Mouse (Mus musculus) layer of hippocampus, adult 18-20 months (tissue): ENCODE measurements around the gene Adap1. TPM values are rescaled to one million over a fixed set of nuclear protein-coding genes. Genes with fewer than 3 reads are reported as not detected.

Experiments
- DNase-seq, 2 experiments: peaks; one replicate each; pipeline ENCODE4 v3.0.0; 2022; ENCODE audit warnings: low spot score in 2 of 2
- long read RNA-seq: library from polyadenylated mRNA; stranded (forward); transcript quantifications from one replicate; pipeline ENCODE4 v2.0.0, GENCODE M21; 2021
- total RNA-seq, 2 experiments: library from RNA; stranded (reverse); gene quantifications; 2 replicates each; pipeline ENCODE4 v1.2.3; 2021

The Adap1 gene
- total RNA-seq: 100 to 1,000 TPM; 164 to 166 TPM
- long read RNA-seq, transcript Adap1-201 (11 exons, 2,557 nt): major isoform, 282 of 360 reads
- long read RNA-seq, partial matches to known transcripts: 30 of 360 reads
- long read RNA-seq, other reads (novel, unspliced or antisense): 48 of 360 reads

- DNase-seq: peak in 1 of 2 experiments; percentile 77
These were observed at the start of gene Adap1 for GRCm38 (mm10) chr5:139325395-139325966. Gene Adap1, minus strand, starts transcription at chr5:139325622.

DNA sequence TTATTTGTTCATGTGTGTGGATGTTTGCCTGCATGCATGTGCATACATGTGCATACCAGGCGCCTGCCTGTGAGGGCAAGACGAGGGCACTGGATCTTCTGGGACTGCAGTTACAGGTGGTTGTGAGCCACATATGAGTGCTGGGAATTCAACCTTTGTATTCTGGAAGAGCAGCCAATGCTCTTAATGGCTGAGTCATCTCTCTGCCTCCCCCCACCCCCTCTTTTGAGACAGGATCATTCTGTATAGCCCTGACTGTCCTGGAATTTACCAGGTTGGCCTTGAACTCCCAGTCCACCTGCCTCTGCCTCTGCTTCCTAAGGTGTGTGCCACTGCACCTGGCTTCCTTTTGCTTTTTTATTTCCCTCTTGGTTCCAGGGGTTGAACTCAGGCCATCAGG lies 49.4 kb upstream of the Adap1 start:
- DNase-seq: no peak

- DNase-seq: no peak
These were observed 48.5 kb upstream of the Adap1 start for GRCm38 (mm10) chr5:139373889-139374444.

DNA sequence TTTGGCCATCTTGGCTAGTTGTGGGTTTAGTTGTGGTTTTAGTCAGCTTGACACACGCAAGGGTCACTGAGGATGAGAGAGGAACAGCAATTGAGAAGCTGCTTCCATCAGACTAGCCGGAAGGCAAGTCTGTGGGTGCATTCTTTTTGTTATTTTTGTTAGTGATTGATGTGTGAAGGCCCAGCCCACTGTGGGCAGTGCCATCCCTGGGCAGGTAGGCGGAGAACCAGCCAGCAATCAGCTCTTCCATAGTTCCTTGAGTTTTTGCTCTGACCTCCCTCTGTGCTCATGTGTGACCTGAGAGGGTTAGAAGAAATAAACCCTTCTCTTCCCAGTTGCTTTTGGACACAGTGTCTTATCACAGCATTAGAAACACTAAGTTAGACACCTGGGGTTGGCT lies 47.7 kb upstream of the Adap1 start:
- DNase-seq: no peak

- DNase-seq: peak; percentile 70 to 88
These were observed 46.4 kb upstream of the Adap1 start for GRCm38 (mm10) chr5:139371631-139372401.

- no peak for DNase-seq
These were observed 45.7 kb upstream of the Adap1 start for GRCm38 (mm10) chr5:139371118-139371517.

DNA sequence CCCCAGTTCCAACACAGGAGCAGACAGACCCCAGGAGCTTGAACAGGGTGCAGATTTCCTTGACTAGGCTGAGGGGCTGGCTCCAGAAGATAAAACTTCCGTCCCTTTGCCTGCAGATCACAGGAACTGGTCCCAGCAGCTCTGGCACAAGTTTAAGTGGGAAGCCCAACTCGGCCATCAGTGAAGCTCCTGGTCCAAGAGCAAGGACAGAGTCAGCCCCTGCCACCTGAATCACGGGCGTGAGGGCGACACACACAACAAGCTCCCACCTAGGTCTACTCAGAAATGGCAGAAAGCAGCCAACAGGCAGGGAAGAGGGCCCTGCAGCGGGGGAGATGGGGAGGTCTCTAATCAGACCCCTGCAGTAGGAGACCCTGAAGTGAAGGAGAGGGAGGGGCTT lies 44.9 kb upstream of the Adap1 start:
- DNase-seq: no peak

GRCm38 (mm10) chr5:139368638-139369320 lies 43.4 kb upstream of the Adap1 start:
- DNase-seq: no peak

GRCm38 (mm10) chr5:139367884-139368458 lies 42.5 kb upstream of the Adap1 start:
- no peak for DNase-seq

DNA sequence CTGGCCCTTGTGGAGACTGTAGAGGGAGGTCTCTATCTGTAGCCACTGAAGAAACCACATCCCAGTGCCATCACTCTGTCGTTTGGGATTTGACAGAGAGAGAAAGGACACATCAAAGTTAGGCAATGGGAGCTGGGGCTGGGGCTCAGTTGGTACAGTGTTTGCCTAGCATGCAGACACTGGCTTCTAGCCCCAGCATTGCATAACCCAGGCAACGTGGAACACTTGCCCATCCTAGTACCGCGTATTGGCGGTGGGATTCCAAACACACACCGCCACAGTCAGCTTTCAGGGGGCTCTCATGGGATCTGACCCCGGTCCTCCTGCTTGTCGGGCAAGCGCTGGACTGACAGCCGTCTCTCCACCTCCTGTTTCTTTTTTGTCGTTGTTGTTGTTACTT lies 41.1 kb upstream of the Adap1 start:
- DNase-seq: no peak

- DNase-seq: no peak
These were observed 40.4 kb upstream of the Adap1 start for GRCm38 (mm10) chr5:139365827-139366226.

- no peak for DNase-seq
These were observed 39.6 kb upstream of the Adap1 start for GRCm38 (mm10) chr5:139364911-139365571.

DNA sequence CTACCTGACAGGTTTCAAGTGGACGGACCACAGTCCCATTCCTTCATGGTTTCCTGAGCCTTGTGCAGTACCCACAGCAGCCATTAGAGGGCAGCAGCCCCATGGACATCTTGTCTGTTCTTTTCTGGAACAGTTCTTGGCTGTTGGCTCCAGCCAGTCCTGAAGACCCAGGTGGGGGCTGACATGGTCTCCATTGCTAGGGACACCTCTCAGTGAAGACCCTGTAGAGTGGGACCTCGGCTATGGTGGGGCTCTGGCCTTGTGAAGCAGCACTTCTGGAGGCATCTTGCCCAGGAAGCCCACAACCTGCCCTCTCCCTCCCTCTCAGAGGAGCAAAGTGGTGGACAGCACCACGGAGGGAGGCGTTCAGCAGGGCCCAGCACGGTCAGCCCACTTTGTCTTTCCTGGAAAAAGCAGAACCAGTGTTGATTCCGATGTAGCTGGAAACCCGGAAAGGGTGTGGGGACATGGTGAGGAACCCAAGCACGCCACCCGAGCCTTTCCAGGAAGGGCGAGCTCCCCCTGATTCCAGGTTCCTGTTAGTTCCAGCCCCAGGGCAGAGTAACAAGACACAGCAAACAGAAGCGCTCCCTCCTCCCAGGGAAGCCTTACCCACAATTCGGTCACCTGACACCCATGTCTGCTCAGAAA lies 39.0 kb upstream of the Adap1 start:
- DNase-seq: peak; percentile 76 to 95

GRCm38 (mm10) chr5:139363858-139364257 lies 38.4 kb upstream of the Adap1 start:
- DNase-seq: no peak

- DNase-seq: no peak
These were observed 33.8 kb upstream of the Adap1 start for GRCm38 (mm10) chr5:139359244-139359643.

GRCm38 (mm10) chr5:139358653-139359052 lies 33.2 kb upstream of the Adap1 start:
- DNase-seq: no peak

DNA sequence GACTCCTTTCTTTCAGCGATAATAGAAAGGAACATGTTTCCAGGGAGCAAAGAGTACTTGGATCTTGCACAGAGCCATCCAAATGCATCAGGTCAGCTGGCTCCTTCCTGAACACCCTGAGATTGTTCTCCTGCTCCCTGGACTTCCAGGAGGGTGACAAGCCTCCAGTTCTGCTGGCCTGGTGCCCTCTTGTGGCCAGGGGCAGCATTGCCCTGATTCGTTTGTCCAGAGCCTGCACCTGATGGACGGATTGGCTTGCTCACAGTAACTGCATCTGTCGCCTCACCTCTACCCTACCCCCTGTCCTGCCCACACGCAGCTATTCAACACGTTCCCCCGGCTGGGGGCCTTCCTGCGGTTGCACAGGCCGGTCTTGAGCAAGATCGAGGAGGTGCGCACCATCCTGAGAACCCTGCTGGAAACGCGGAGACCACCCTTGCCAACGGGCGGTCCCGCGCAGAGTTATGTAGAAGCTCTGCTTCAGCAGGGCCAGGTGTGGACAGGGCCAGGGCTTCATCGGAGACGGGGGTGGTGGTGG lies 29.9 kb upstream of the Adap1 start:
- peak; percentile 61 to 86 for DNase-seq

DNA sequence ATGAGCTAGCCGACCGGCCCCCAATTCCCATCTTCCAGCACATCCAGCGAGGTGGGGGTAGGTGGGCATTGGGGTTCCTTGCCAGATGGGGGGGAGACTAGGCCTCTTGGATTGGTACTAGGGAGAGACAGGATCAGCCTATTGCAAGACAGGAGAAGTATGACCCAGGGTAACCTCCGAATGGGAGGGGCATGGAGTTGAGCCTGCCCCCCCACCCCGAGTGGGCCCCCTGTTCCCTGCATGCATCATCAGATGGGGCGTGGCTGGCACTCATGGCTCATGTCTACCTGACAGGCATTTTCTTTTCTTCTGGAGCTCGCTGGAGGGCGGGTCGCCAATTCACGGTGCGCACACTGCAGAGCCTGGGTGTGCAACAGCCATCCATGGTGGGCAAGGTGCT lies 28.5 kb upstream of the Adap1 start:
- no peak for DNase-seq

GRCm38 (mm10) chr5:139353496-139353895 lies 28.1 kb upstream of the Adap1 start:
- DNase-seq: no peak

- no peak for DNase-seq
These were observed 26.9 kb upstream of the Adap1 start, which contains the start of gene Cyp2w1 for GRCm38 (mm10) chr5:139352317-139352716. Gene Cyp2w1, plus strand, starts transcription at chr5:139352617.
